Mouse (Mus musculus) urinary bladder, adult 18-20 months (tissue): ENCODE measurements at regions not wholly inside any gene's neighbourhood (a gene's known extent, or its start where the extent isn't known, plus 50 kb on each side); places are given as distances from the start of the nearest gene placed in this dataset.
"Not testable (repeated sequence)": the region's sequence is repeated elsewhere in the genome, so short reads cannot be mapped to it uniquely, and the experiment has no call there.

ENCODE experiments used
- DNase-seq, 2 experiments: peaks; one replicate each; pipeline ENCODE4 v3.0.0; 2022; ENCODE audit warnings: low spot score in 2 of 2, mixed read lengths in 2 of 2

DNA sequence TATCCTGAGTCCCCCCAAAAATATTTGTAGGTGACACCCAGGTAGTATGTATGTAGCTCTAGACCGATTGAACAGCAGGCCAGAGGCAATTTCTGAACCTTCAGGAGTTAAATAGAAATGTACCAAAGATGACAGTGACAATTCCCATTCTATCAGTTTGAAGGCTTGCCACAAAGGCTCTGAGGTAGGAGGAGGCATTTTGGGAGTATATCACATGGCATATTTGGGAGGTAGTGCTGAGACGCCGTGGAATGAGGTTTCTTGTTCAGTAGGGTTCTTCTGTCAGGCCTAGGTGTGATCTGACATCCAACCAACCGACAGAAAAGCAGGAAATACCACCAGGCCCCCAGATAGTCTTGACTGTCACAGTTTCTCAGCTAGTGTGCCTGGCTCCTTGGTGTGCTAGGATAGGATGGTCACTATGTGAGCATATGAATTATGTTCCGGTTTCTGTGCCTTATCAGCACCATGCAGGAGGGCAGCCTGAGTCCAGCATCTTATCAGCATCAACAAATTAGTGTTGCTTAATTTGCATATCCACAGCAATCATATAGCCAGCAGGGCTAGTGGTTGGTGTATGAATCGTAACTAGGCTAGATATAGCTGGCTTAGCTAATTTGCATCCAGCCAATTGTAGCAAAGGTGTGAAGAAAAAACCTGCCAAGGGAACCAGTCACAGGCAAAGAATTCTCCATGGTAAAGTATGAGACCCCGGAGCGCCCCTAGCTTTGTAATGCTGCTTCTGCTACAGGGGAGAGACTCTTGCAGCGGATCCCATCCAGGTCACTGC is 136.3 kb upstream of the Bcor start:
- DNase-seq = no peak

GRCm38 (mm10) chrX:12298609-12299008 is 138.5 kb upstream of the Bcor start:
- DNase-seq = no peak

GRCm38 (mm10) chrX:12299236-12299635 is 139.1 kb upstream of the Bcor start:
- DNase-seq = no peak

GRCm38 (mm10) chrX:12304678-12305077 is 144.5 kb upstream of the Bcor start:
- no peak for DNase-seq

DNA sequence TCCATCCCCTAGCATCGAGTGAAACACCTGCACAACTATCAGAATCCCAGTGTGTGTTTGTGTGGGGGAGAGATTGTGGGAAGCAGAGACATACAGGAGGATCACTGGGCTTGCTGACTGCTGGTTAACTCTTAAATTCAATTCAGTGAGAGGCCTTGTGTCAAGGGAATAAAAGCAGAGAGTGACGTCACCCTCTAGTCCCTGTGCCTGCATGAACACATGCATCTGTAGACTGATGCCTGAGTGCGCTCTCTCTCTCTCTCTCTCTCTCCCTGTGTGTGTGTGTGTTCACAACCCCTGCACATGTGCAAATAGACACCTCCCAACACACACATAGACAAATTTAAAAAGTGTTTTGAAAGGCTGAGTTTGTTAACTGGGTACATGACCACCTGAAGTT is 146.8 kb upstream of the Bcor start:
- no peak for DNase-seq

- no peak for DNase-seq
Measured at GRCm38 (mm10) chrX:12312534-12312933, 152.4 kb upstream of the Bcor start.

DNA sequence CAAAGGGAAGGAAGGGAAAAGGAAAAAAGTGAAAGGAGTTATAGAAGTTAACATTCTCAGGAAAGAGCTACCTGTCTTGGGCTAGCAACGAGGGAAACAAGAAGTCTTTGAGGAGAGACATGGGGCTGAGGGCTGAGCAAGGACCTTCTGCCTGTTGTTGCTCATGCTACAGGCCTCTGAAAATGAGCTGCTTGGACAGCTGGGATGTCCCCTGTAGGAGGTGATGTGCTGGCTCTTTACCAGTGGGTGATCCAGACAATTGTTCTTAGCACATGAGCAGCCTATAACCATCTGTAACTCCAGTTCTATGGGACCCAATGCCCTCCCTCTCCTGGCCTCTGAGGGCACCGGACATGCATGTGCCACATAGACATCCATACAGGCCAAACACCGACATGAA is 155.5 kb upstream of the Bcor start:
- DNase-seq = no peak

GRCm38 (mm10) chrX:12317488-12317887 is 157.3 kb upstream of the Bcor start:
- not testable (repeated sequence) for DNase-seq

- DNase-seq = no peak
Measured at GRCm38 (mm10) chrX:12318848-12319651, 158.9 kb upstream of the Bcor start.

GRCm38 (mm10) chrX:12322453-12322852 is 162.3 kb upstream of the Bcor start:
- DNase-seq = no peak

GRCm38 (mm10) chrX:12323268-12323667 is 163.1 kb upstream of the Bcor start:
- DNase-seq = no peak

GRCm38 (mm10) chrX:12323812-12324211 is 163.7 kb upstream of the Bcor start:
- no peak for DNase-seq

GRCm38 (mm10) chrX:12327464-12327863 is 167.3 kb upstream of the Bcor start:
- no peak for DNase-seq

GRCm38 (mm10) chrX:12340561-12340960 is 180.4 kb upstream of the Bcor start:
- DNase-seq = no peak

DNA sequence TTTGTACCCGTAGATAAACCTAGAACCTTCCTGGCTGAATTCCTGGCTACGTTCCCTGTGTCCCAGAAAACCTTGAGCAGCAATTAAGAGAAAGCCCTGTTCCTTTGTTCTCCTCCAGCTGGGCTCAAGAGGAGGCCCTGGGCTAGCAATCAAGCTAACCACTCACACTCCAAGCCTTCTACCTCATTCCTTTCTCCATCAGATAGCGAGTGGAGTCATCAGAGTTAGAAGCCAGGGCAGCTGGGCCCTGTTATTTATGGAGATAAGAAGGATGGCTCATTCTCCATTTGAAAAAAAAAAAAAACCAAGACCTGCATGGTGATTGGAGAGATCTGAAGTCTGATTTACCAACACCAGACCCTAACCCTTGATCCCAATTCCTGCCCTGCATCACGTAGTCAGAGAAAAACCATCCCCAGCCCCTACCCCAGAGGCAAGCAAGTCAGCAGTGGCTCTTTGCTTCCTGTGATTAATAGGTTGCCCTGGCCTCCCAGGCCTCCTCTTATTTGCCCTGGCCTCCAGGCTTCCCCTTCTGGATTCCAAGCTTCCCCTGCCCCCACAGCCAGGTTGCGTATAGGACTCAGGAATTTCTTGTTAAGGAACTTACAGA is 181.3 kb upstream of the Bcor start:
- DNase-seq = peak in 1 of 2 experiments; percentile 6

DNA sequence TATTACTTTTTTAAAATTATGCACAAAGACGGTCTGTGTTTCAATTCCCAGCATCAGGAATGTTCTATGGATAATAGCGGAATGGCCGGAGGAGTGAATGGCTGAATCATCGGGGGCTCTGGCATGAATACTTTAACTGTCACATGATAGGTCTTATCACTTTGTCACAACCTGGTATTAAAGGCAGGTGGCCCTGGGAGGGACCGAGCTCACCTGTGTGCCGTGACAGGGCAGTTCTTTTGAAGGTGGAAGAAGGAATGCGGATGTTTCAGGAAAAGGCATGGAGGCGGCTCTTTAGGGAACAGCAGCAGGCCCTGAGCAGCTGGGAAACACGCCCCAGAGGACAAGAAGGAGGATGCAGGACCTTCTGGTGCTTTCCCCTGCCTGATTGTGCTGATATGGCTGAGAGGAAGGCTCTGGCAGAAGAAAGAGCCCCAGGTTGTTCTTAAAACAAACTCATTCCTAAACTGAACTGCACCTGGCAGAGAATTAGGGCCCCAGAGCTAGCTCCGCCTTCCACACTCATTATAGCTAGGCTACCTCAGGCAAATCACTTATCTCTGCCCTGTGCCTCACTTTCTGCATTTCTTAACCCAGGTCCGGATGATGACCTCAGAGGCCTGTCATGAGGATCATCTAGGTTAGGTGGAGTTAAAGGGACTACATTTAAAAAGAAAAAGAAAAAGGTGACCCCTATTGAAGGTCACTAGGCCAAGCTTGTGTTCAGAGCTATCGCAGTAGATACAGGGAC is 184.8 kb upstream of the Bcor start:
- DNase-seq = no peak

DNA sequence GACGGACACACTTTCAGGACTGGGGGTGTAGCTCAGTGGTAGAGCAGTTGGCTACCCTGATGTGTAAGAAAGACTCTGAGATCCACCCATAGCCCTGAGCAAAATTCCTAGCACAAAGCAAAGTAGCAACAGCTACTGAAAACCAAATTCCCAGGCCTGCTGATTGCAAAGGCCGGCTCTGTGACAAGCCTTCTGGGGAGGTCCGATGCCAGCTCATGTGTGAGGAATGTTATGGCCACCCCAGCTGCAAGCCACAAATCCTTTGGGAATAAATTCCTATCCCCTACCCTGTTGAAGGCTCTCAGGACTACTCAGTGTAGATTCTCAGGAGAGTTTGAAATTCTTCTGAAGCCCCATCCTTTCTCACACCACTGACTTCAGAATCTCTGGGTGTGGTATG is 186.7 kb upstream of the Bcor start:
- no peak for DNase-seq

DNA sequence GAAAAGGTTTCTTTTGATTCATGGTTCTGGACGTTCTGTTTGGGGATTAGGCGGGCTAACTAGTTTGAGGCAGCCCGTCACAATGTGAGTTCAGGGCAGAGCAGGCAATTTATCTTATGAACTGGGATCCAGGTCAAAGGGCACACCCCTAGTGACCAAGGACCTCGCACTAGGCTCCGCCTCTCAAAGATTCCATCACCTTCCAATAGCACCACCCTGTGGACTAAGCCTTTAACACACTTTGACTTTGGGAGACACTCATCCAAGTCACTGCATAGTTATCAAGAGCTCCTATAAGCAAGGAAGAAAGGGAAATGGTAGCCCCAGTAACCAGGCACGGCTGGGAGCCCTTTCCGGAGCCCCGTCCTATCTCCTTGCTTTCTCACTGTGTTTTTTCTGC is 188.0 kb upstream of the Bcor start:
- no peak for DNase-seq

DNA sequence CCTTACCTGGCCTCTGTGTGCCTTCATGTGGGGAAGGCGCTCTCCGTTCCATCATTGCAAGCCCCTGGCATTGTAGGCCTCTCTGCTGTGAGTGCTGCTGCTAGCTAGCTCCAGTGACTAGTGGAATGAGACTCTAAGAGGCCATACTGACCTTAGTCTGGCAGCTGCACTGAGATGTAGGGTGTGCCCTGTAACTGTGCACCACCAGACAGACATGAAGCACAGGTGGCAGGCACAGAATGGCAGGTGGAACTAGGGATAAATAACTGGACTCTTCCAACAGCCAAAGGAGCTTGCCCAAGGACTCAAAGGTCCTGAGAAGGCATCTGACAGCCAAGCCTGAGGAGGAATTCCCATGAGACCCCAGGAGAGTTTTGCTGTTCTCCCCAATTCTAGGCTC is 194.7 kb upstream of the Bcor start:
- no peak for DNase-seq

- no peak for DNase-seq
Measured at GRCm38 (mm10) chrX:12358026-12358425, 197.9 kb upstream of the Bcor start.

DNA sequence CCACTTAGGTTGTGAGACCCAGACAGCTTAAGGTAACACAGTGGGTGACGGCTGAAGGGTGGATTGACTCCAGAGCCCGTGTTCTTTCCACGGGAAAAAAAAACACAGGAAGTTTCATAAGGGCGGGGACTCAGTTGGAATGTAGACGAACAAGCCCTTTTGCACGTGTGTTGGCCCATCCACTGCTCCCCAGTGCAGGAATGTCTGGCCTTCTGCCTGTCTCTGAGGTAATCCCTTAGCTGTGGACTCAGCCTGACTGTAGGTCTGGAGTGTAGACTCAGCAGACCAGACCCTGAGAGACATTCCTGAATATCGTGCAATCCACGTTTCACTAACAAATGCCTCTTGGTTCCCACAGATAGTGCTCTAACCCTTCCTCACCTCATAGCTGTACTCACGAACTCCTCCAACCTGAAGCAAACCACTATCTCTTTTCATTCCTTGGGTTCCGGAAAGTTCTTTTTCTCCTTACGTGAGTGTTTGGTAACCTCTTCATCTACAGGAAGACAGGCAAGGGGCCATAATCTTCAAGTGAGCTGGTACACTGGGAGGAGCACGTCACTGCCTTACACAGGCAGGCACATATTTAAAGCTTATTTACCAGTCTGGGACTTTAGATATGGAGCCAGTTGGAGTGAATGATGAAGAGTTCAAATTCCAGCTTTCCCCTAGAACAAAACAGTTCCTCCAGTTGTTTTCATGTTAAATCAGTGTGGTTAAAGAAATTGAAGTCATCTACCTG is 205.6 kb upstream of the Bcor start:
- peak in 1 of 2 experiments; percentile 34 for DNase-seq
